Mouse (Mus musculus) large intestine, adult 2 months (tissue): ENCODE data around the gene Arhgap45. TPM values are rescaled to one million over a fixed set of nuclear protein-coding genes. Genes with fewer than 3 reads are reported as not detected.

Experiments used
- DNase-seq: peaks from one replicate; pipeline ENCODE4 v3.0.0-alpha.2; 2012; ENCODE audit warnings: low read depth, low spot score
- WGBS: fragments of 180-500 bp; shearing (Covaris S2); methylation state at CpG from one replicate; pipeline ENCODE4 v1.1.7; 2018; 5-methylcytosine and 5-hydroxymethylcytosine counted together
- polyA plus RNA-seq: library from polyadenylated mRNA; depleted of rRNA; stranded (reverse); fragments of >200 nt; gene quantifications from 2 replicates; pipeline ENCODE4 v1.2.3, GENCODE M21; 2012; rRNA removed

The Arhgap45 gene
- polyA plus RNA-seq, 1 experiment = 33.5 TPM

DNA sequence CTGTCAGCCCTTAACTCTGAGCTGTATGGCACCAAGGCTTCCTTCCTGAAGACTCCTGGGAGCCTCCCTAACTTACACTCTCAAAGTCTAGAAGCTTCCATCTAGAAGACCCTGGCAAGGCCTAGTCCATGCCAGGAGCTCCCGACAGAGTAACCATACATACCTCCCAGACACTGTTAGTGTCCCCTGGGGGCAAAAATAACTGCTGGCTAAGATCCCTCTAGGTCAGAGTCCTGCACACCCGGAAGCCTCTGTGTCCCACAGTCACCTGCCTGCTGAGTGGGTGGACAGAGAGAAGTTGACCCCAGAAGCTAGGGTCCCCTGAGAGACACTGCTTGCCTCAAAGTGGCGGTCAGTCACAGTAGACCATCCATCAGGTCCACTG, 55.1 kb downstream of the Arhgap45 start:
- 31% methylated on average over 3 of the region's 3 CpGs for WGBS
- no peak for DNase-seq

DNA sequence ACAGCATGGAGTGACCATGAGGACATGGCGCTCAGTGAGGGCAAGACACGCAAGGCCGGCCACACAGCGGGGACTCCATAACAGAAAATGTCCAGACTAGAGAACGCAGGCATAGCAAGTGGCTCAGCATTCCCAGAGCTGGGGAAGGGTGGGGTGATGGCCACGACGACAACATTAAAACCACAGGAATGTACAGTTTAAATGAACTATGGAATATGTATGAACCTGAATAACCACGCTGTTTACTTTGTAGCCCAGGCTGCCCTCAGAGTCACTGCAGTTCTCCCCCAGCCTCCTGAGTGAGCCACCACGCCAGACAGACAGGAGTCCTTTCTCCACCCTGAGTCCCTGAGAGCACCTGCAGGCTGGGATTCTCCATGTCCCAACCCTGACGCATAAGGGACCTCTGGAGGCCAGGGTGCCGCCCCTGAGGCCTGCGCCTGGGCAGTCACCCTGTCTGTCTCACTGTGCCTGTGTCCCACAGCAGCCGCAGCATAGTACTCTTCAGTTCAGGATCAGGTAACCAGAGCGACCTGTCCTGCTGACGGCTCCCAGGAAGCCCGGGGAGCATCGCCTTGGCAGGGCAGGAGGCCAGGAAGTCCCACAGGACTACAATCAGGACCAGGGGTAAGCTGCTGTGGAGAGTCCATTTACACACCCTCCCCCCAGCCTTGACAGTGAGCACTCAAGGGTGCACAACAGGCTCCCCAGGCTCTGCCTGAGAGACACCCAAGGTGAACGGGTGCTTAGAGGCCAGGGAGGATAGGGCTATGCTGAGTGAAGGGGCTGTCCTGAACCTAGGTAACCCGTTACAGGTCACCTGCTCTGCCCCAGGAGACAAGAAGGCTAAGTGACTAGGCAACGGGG, 56.4 kb downstream of the Arhgap45 start:
- DNase-seq = no peak
- WGBS = 88% methylated on average over 20 of the region's 20 CpGs

DNA sequence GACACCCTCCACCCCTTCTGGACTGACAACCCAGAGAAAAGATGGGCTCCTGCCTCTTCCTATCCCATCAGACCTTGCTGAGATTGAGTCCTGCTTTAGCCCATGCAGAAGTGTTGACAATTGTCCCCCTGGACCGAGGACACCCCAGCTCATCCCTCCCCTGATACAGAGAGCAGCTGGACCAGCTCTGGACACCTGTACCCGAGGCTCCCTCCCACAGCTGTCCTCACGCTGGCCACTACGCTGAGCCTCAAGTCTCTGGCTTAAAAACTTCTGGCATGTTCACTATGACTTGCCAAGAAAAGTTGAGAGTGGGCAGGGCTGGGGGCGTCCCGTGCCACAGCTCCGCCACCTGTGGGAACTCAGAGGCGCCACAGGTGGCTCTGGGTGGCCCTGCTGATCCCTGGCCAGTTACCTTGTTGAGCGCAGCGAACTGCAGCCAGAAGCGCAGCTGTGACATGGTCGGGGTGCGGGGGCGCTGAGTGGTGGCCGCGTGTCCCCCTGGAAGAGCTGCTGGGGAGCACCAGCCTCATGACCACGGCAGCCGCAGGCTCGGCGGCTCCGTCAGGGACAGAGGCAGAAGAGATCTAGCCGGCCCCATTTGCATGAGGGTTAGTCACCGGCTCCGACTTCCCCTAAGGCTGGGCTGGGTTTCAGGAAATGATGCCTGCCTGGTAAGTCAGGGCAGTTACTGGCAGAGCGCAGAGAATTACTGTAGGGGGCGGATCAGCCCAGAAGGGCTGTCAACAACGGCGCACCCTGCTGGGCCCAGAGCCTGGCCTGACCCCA, 58.6 kb downstream of the Arhgap45 start:
- 5% methylated on average over 28 of the region's 28 CpGs for WGBS
- DNase-seq = peak; percentile 72

DNA sequence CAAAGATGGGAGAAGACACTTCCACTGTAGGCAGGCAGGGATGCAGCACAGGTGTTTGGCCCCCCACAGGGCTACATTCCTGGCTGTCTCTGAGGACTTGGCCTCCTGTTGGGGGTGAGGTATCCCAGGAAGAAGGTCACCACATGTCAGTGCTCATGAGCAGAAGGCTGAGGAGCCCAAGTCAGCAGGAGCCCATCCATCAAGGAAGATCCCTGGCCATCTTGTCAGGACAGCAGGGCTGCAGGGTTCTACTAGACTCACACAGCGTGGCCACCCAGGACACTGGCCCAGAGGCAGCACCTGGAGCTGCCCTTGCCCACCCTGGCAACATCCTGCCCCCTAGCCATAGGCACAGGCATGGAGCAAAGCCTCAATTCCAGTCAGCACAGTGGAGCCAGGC, 59.5 kb downstream of the Arhgap45 start:
- no peak for DNase-seq
- WGBS = 83% methylated on average over 1 of the region's 1 CpGs

DNA sequence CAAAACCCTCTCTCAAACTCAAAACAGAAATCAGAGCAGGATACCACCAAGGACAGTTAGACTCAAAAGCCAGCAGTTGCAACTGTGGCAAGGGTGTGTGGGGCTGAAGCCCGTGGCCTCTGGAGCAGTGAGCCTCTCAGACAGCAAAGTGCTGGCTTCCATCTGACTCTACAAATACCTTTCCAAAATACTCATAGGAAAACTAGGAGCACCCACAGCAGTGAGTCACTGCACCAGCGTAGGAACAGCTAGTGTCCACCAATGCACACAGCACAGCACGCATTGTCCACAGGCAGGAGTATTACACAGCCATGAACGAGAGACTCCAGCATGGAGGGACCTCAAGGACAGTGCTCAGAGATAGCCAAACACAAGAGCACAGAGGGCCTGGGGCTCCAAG, 59.9 kb downstream of the Arhgap45 start:
- no peak for DNase-seq
- 90% methylated on average over 4 of the region's 4 CpGs for WGBS

DNA sequence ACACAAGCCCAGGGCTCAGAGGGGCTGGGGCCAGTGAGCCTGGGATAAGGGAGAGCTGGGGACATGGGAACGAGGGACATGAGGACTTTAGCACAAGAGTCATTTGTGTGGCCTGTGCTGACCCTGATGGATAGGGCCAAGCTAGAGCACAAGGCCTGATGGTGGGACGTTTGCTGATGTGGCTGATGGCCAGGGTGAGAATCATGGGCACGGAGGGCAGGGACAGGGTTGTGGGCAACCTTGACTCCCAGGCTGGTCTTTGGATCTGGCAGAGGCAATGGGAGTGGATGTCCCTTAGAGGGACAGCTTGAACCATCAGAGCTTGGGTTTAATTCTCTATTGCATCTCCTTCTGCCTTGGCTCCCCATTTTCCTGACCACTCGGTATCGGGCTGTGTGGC, 60.9 kb downstream of the Arhgap45 start:
- WGBS = 85% methylated on average over 5 of the region's 5 CpGs
- no peak for DNase-seq

DNA sequence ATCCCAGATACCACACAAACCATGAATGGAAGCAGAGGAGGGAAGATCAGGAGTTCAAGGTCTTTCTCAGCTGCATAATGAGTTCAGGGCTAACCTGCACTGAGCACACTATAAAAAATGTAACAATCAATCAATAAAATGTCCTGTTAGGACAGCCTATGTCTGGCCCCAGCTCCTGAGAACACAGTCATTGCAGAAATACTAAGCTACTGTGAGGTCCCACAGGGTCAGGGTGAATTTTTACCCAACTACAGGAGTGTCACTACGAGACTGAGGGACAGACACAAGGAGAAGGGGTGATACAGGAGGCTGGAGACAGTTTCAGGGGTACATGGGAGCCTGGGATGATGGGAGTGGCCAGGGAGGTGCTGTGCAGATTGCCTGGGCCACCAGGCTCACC, 61.9 kb downstream of the Arhgap45 start:
- WGBS = 97% methylated on average over 1 of the region's 1 CpGs
- DNase-seq = no peak

DNA sequence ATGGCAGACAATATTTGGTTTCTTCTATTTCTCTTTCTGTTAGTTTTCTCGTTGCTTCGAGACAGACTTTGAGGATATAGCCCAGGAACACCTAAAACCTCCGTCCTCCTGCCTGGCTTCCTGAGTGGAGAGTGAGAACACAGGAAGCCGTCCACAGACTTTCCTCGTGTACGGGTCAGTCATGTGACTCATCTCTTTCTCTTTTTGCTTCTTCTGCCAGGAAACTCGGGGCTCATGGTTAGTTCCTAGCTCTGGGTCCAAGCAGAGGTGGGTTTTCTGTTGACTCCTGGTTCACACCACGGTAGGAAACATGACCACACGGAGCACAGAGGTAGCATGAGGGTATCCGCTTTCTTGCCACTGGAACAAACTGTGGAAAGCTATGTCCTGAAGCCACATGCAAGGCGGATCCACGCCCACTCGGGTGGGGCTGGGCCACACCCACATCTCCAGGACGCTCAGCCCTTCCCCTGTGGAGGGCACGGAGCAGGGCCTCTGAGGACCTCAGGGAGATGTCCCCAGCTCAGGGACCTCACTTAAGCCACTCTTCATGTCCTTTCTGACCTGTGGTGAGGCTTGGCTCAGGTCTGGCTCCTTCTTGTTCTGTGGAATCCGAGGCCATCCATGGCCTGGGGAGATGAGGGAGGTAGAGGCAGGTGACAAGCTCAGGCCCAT, 64.1 kb downstream of the Arhgap45 start:
- WGBS = 55% methylated on average over 16 of the region's 16 CpGs
- DNase-seq = no peak

Other genes with a start within 250 kb of the Arhgap45 start
- 119 and 129 TPM in 2 replicates for gene Rnf126, start 249.7 kb upstream of the Arhgap45 start, polyA plus RNA-seq
- 12.9 and 13.6 TPM in 2 replicates for gene Fstl3, start 239.4 kb upstream of the Arhgap45 start, polyA plus RNA-seq
- 0.29 and 0.48 TPM in 2 replicates for gene Prss57, start 225.7 kb upstream of the Arhgap45 start, polyA plus RNA-seq
- gene Palm, start 223.1 kb upstream of the Arhgap45 start, polyA plus RNA-seq = 15.4 and 17.6 TPM in 2 replicates
- 299 and 402 TPM in 2 replicates for gene Misp, start 195.7 kb upstream of the Arhgap45 start, polyA plus RNA-seq
- 255 and 340 TPM in 2 replicates for gene Ptbp1, start 162.2 kb upstream of the Arhgap45 start, polyA plus RNA-seq
- gene Prtn3, start 142.2 kb upstream of the Arhgap45 start, polyA plus RNA-seq = 1.6 and 1.8 TPM in 2 replicates
- gene Plppr3, start 142.0 kb upstream of the Arhgap45 start, polyA plus RNA-seq = 3.4 and 4.6 TPM in 2 replicates
- gene Elane, start 130.4 kb upstream of the Arhgap45 start, polyA plus RNA-seq = not detected in 2 replicates
- gene Cfd, start 125.8 kb upstream of the Arhgap45 start, polyA plus RNA-seq = 166 and 209 TPM in 2 replicates
- gene Med16, start 107.7 kb upstream of the Arhgap45 start, polyA plus RNA-seq = 28.6 and 36.5 TPM in 2 replicates
- gene Gm26602, start 105.8 kb upstream of the Arhgap45 start, polyA plus RNA-seq = not detected in 2 replicates
- gene Kiss1r, start 99.7 kb upstream of the Arhgap45 start, polyA plus RNA-seq = 1.9 and 3.0 TPM in 2 replicates
- 92.4 and 94.6 TPM in 2 replicates for gene R3hdm4, start 95.4 kb upstream of the Arhgap45 start, polyA plus RNA-seq
- gene Arid3a, start 89.6 kb upstream of the Arhgap45 start, polyA plus RNA-seq = 3.6 and 9.1 TPM in 2 replicates
- 29.6 and 40.8 TPM in 2 replicates for gene Wdr18, start 56.5 kb upstream of the Arhgap45 start, polyA plus RNA-seq
- not detected in 2 replicates for gene Grin3b, start 45.9 kb upstream of the Arhgap45 start, polyA plus RNA-seq
- gene Tmem259, start 32.3 kb upstream of the Arhgap45 start, polyA plus RNA-seq = 194 and 223 TPM in 2 replicates
- 49.1 and 56.1 TPM in 2 replicates for gene Cnn2, start 28.1 kb upstream of the Arhgap45 start, polyA plus RNA-seq
- gene Abca7, start 20.2 kb upstream of the Arhgap45 start, polyA plus RNA-seq = 17.3 and 24.5 TPM in 2 replicates
- 146 and 172 TPM in 2 replicates for gene Polr2e, start 23.1 kb downstream of the Arhgap45 start, polyA plus RNA-seq
- 282 and 473 TPM in 2 replicates for gene Gpx4, start 30.5 kb downstream of the Arhgap45 start, polyA plus RNA-seq
- 67.2 and 91.7 TPM in 2 replicates for gene Sbno2, start 88.9 kb downstream of the Arhgap45 start, polyA plus RNA-seq
- 112 and 115 TPM in 2 replicates for gene Stk11, start 99.2 kb downstream of the Arhgap45 start, polyA plus RNA-seq
- gene Atp5d, start 122.0 kb downstream of the Arhgap45 start, polyA plus RNA-seq = 1,215 and 1,440 TPM in 2 replicates
- 5.0 TPM in 2 replicates for gene Cbarp, start 124.2 kb downstream of the Arhgap45 start, polyA plus RNA-seq
- gene Midn, start 131.6 kb downstream of the Arhgap45 start, polyA plus RNA-seq = 62.7 and 89.3 TPM in 2 replicates
- 52.6 and 63.1 TPM in 2 replicates for gene Cirbp, start 149.3 kb downstream of the Arhgap45 start, polyA plus RNA-seq
- 15.9 and 18.2 TPM in 2 replicates for gene 1600002K03Rik, start 156.3 kb downstream of the Arhgap45 start, polyA plus RNA-seq
- gene Efna2, start 162.8 kb downstream of the Arhgap45 start, polyA plus RNA-seq = 0.95 and 1.1 TPM in 2 replicates
- 24.7 and 28.6 TPM in 2 replicates for gene Mum1, start 209.8 kb downstream of the Arhgap45 start, polyA plus RNA-seq
- 553 and 570 TPM in 2 replicates for gene Ndufs7, start 232.5 kb downstream of the Arhgap45 start, polyA plus RNA-seq
- 9.4 and 10.5 TPM in 2 replicates for gene Gamt, start 244.4 kb downstream of the Arhgap45 start, polyA plus RNA-seq
- 52.1 and 67.7 TPM in 2 replicates for gene Dazap1, start 244.8 kb downstream of the Arhgap45 start, polyA plus RNA-seq